Mouse (Mus musculus) limb, embryonic 12.5 days (tissue): ENCODE measurements around the gene Nans. TPM values are rescaled to one million over a fixed set of nuclear protein-coding genes. Genes with fewer than 3 reads are reported as not detected.
A peak's percentile ranks its signal among the peaks of the same experiment; 100 is the strongest.

Experiments used
- ATAC-seq: fragments of 200-750 bp; cut with Nextera tagmentation; 2 replicates; pipeline ENCODE4 v1.8.0; 2017; ENCODE audit warnings: low read depth, moderate TSS enrichment; ENCODE audit not compliant: insufficient number of reproducible peaks, insufficient read depth, low FRiP score, low TSS enrichment
- H3K27ac ChIP-seq: fragments of 300-500 bp; sonication (generic); 2 replicates; pipeline ENCODE4 v1.5.1; 2016; ENCODE audit warnings: mild to moderate bottlenecking, moderate library complexity
- H3K27me3 ChIP-seq: fragments of 300-500 bp; sonication (generic); 2 replicates; pipeline ENCODE4 v1.6.1; 2016; ENCODE audit warnings: mild to moderate bottlenecking, moderate library complexity
- H3K36me3 ChIP-seq: fragments of 300-500 bp; sonication (generic); 2 replicates; pipeline ENCODE4 v1.6.1; 2016; ENCODE audit warnings: mild to moderate bottlenecking, moderate library complexity
- H3K4me1 ChIP-seq: fragments of 300-500 bp; sonication (generic); replicated peaks from 2 replicates; pipeline ENCODE4 v1.6.1; 2016
- H3K4me2 ChIP-seq: fragments of 300-500 bp; sonication (generic); 2 replicates; pipeline ENCODE4 v1.6.1; 2016; ENCODE audit warnings: mild to moderate bottlenecking, moderate library complexity
- H3K4me3 ChIP-seq: fragments of 300-500 bp; sonication (generic); replicated peaks from 2 replicates; pipeline ENCODE4 v1.5.1; 2016; ENCODE audit warnings: mild to moderate bottlenecking
- H3K9ac ChIP-seq: fragments of 300-500 bp; sonication (generic); replicated peaks from 2 replicates; pipeline ENCODE4 v1.6.1; 2016; ENCODE audit warnings: mild to moderate bottlenecking, moderate library complexity
- H3K9me3 ChIP-seq: fragments of 300-500 bp; sonication (generic); 2 replicates; pipeline ENCODE4 v1.6.1; 2016; ENCODE audit warnings: mild to moderate bottlenecking, moderate library complexity
- WGBS: fragments of 180-500 bp; shearing (Covaris S2); methylation state at CpG from one replicate; pipeline ENCODE4 v1.1.7; 2016; 5-methylcytosine and 5-hydroxymethylcytosine counted together
- polyA plus RNA-seq: library from polyadenylated mRNA; unstranded; fragments of >200 nt; fragmentation: Nextera tagmentation; extraction: Ambion mirVana; gene quantifications from 2 replicates; pipeline ENCODE4 v1.2.1, GENCODE M21; 2016

Gene Nans
- polyA plus RNA-seq, 1 experiment from 2014 or later: 91.0 TPM

GRCm38 (mm10) chr4:46533934-46534720 lies 45.1 kb downstream of the Nans start:
- 7% methylated on average over 29 of the region's 29 CpGs for WGBS
- no peaks in the 10 kb centered on the region for H3K36me3 ChIP-seq
- H3K4me1 ChIP-seq: peaks cover 18% of the 10 kb centered on the region; the same call in 1 of the 2 replicates
- peak overlapping the region; percentile 31 for H3K4me3 ChIP-seq
- no peak for ATAC-seq
- H3K27me3 ChIP-seq: peaks cover 68% of the 10 kb centered on the region
- H3K9ac ChIP-seq: no peak overlapping the region; the same call in 1 of the 2 replicates
- no peak overlapping the region for H3K27ac ChIP-seq
- no peaks in the 10 kb centered on the region for H3K9me3 ChIP-seq
- peak overlapping the region; percentile 55 for H3K4me2 ChIP-seq

- Histone ChIP-seq H3K4me2 (peak overlapping the region; percentile 81), H3K4me3 (peak overlapping the region; percentile 56), H3K9ac (peak overlapping the region; percentile 56), H3K36me3 (no peaks in the 10 kb centered on the region), H3K4me1 (peaks cover 20% of the 10 kb centered on the region; the same call in 1 of the 2 replicates), H3K9me3 (no peaks in the 10 kb centered on the region), H3K27ac (no peak overlapping the region), H3K27me3 (peaks cover 74% of the 10 kb centered on the region)
- WGBS: 7% methylated on average over 16 of the region's 16 CpGs
- ATAC-seq: no peak
Observed at GRCm38 (mm10) chr4:46535094-46535830, 46.2 kb downstream of the Nans start.

GRCm38 (mm10) chr4:46535840-46536361 lies 46.9 kb downstream of the Nans start, which contains the start of gene Trim14:
Gene Trim14 (minus strand): TSS chr4:46536141.
- Histone ChIP-seq H3K27ac (no peak within 1 kb of the TSS), H3K36me3 (no peaks in the 10 kb centered on the region), H3K9me3 (no peaks in the 10 kb centered on the region), H3K4me2 (peak within 1 kb of the TSS; percentile 81), H3K9ac (peak within 1 kb of the TSS; percentile 56), H3K27me3 (peaks cover 74% of the 10 kb centered on the region), H3K4me3 (peak within 1 kb of the TSS; percentile 56), H3K4me1 (peaks cover 20% of the 10 kb centered on the region; the same call in 1 of the 2 replicates)
- under 1% methylated on average over 46 of the region's 46 CpGs for WGBS
- ATAC-seq: peak; percentile 47

GRCm38 (mm10) chr4:46539167-46539566 lies 50.1 kb downstream of the Nans start:
- Histone ChIP-seq H3K27me3 (peaks cover 54% of the 10 kb centered on the region), H3K4me1 (peaks cover 17% of the 10 kb centered on the region; the same call in 1 of the 2 replicates), H3K9ac (no peak overlapping the region), H3K27ac (no peak overlapping the region), H3K36me3 (no peaks in the 10 kb centered on the region), H3K4me2 (no peak overlapping the region), H3K9me3 (no peaks in the 10 kb centered on the region), H3K4me3 (no peak overlapping the region)
- no peak for ATAC-seq
- WGBS: 46% methylated on average over 9 of the region's 9 CpGs

- ATAC-seq: no peak
- Histone ChIP-seq H3K36me3 (no peaks in the 10 kb centered on the region), H3K27ac (no peak overlapping the region), H3K9ac (no peak overlapping the region), H3K4me1 (0 out of 2 replicates have a peak, but pooled peaks cover 10% of the 10 kb centered on the region), H3K27me3 (peaks cover 29% of the 10 kb centered on the region), H3K4me3 (no peak overlapping the region), H3K9me3 (no peaks in the 10 kb centered on the region), H3K4me2 (no peak overlapping the region)
- WGBS: 42% methylated on average over 8 of the region's 9 CpGs
Observed at GRCm38 (mm10) chr4:46541707-46542106, 52.7 kb downstream of the Nans start.

GRCm38 (mm10) chr4:46543366-46544050 lies 54.5 kb downstream of the Nans start:
- H3K4me3 ChIP-seq: no peak overlapping the region
- 0 out of 2 replicates have a peak, but pooled peaks cover 8% of the 10 kb centered on the region for H3K4me1 ChIP-seq
- WGBS: 88% methylated on average over 13 of the region's 13 CpGs
- H3K27me3 ChIP-seq: peaks cover 12% of the 10 kb centered on the region
- H3K4me2 ChIP-seq: no peak overlapping the region
- H3K27ac ChIP-seq: no peak overlapping the region
- no peaks in the 10 kb centered on the region for H3K36me3 ChIP-seq
- H3K9me3 ChIP-seq: no peaks in the 10 kb centered on the region
- no peak for ATAC-seq
- no peak overlapping the region for H3K9ac ChIP-seq

GRCm38 (mm10) chr4:46544313-46544712 lies 55.3 kb downstream of the Nans start:
- 0 out of 2 replicates have a peak, but pooled peaks cover 3% of the 10 kb centered on the region for H3K4me1 ChIP-seq
- H3K4me3 ChIP-seq: no peak overlapping the region
- no peak overlapping the region for H3K4me2 ChIP-seq
- no peaks in the 10 kb centered on the region for H3K9me3 ChIP-seq
- H3K36me3 ChIP-seq: no peaks in the 10 kb centered on the region
- ATAC-seq: no peak
- WGBS: 22% methylated on average over 1 of the region's 1 CpGs
- H3K9ac ChIP-seq: no peak overlapping the region
- H3K27me3 ChIP-seq: peaks cover 4% of the 10 kb centered on the region; the same call in 1 of the 2 replicates
- H3K27ac ChIP-seq: no peak overlapping the region

GRCm38 (mm10) chr4:46545498-46545897 lies 56.5 kb downstream of the Nans start:
- H3K9me3 ChIP-seq: no peaks in the 10 kb centered on the region
- no peaks in the 10 kb centered on the region for H3K36me3 ChIP-seq
- no peaks in the 10 kb centered on the region; the same call in 1 of the 2 replicates for H3K27me3 ChIP-seq
- H3K4me3 ChIP-seq: no peak overlapping the region
- H3K4me1 ChIP-seq: 0 out of 2 replicates have a peak, but pooled peaks cover 3% of the 10 kb centered on the region
- H3K27ac ChIP-seq: no peak overlapping the region
- 8% methylated on average over 9 of the region's 9 CpGs for WGBS
- H3K9ac ChIP-seq: no peak overlapping the region
- no peak overlapping the region for H3K4me2 ChIP-seq
- no peak for ATAC-seq

GRCm38 (mm10) chr4:46546709-46547108 lies 57.7 kb downstream of the Nans start:
- no peak overlapping the region for H3K27ac ChIP-seq
- H3K4me3 ChIP-seq: no peak overlapping the region
- H3K36me3 ChIP-seq: no peaks in the 10 kb centered on the region
- 0 out of 2 replicates have a peak, but pooled peaks cover 3% of the 10 kb centered on the region for H3K4me1 ChIP-seq
- no peak overlapping the region for H3K4me2 ChIP-seq
- no peaks in the 10 kb centered on the region for H3K9me3 ChIP-seq
- no peak for ATAC-seq
- no peak overlapping the region for H3K9ac ChIP-seq
- WGBS: 45% methylated on average over 6 of the region's 6 CpGs
- H3K27me3 ChIP-seq: no peaks in the 10 kb centered on the region; the same call in 1 of the 2 replicates

- no peak for ATAC-seq
- Histone ChIP-seq H3K9ac (no peak overlapping the region), H3K4me2 (no peak overlapping the region), H3K27ac (no peak overlapping the region), H3K4me3 (no peak overlapping the region), H3K4me1 (0 out of 2 replicates have a peak, but pooled peaks cover 3% of the 10 kb centered on the region), H3K36me3 (no peaks in the 10 kb centered on the region), H3K27me3 (no peaks in the 10 kb centered on the region), H3K9me3 (0 out of 2 replicates have a peak, but pooled peaks cover 2% of the 10 kb centered on the region)
- WGBS: 81% methylated on average over 9 of the region's 10 CpGs
Observed at GRCm38 (mm10) chr4:46549979-46550378, 60.9 kb downstream of the Nans start.
